In genomic region chr17:28874216-28874615, GRCm38 (mm10) we compare ENCODE assay signal across 31 mouse cellular contexts. TPM values are rescaled to one million over a fixed set of nuclear protein-coding genes. Genes with fewer than 3 reads are reported as not detected.
A peak's percentile ranks its signal among the peaks of the same experiment; 100 is the strongest.
DNase-seq lines count a peak whose midpoint lies in the region; TF ChIP-seq lines count a peak whose summit lies in the region.
"Had no signal": no experiment of that assay in that cellular context is flagged by ENCODE, and none has a peak within 500 bp of the region (broad histone marks: within the 10 kb centered on the region; RNA-seq: fewer than 3 reads in every experiment).

No protein-coding gene starts in this region.

- peaks cover 8% of the 10 kb centered on the region for H3K4me1 ChIP-seq in cortical plate, adult 2 months (ENCODE audit: control insufficient read depth, insufficient read depth, low read length)

- no peak for TF ChIP-seq POLR2A in cortical plate, adult 2 months (IDR thresholded peaks at IDR 0.05; ENCODE audit: extremely low read depth, insufficient read depth, low read length)

- TF ChIP-seq CTCF in cortical plate, adult 2 months (IDR thresholded peaks at IDR 0.05; ENCODE audit: extremely low read depth, insufficient read depth, low read length): no peak

- H3K27ac ChIP-seq in cortical plate, adult 2 months (ENCODE audit: insufficient read depth, low read length): peak overlapping the region; percentile 72
- H3K27ac ChIP-seq: embryonic facial prominence, embryonic 10.5 days; embryonic facial prominence, embryonic 15.5 days; forebrain, embryonic 12.5 days; heart, embryonic 10.5 days; kidney, embryonic 15.5 days; limb, embryonic 12.5 days; liver, embryonic 15.5 days had no signal

- peak; percentile 24 to 48 for DNase-seq in left cerebral cortex, adult 18-20 months (ENCODE audit: low spot score in 2 of 2)
- DNase-seq in left cerebral cortex, adult 11 months (ENCODE audit: low spot score): no peak
- peak; percentile 81 for DNase-seq in brain, adult 2 months (ENCODE audit: low read depth, low spot score)
- peak; percentile 33 for DNase-seq in right cerebral cortex, postnatal 25 days
- DNase-seq in ovary, adult 18-20 months (ENCODE audit: low spot score): no peak
- DNase-seq: B cell, adult 2 months; forebrain, postnatal 0 days; layer of hippocampus, postnatal 36 days; lung, postnatal 14 days had no signal

- no peak overlapping the region for H3K4me3 ChIP-seq in cortical plate, adult 2 months (ENCODE audit: insufficient read depth, low read length)
- H3K4me3 ChIP-seq: embryonic facial prominence, embryonic 10.5 days; embryonic facial prominence, embryonic 15.5 days; forebrain, embryonic 12.5 days; heart, embryonic 10.5 days; heart, embryonic 15.5 days; kidney, embryonic 15.5 days; limb, embryonic 12.5 days; liver, embryonic 15.5 days had no signal

RNA-seq across cellular contexts. Expression of gene Pnpla1, which starts 16.0 kb away (rescaled TPM):
- under 1 TPM; 0.53 to 0.54 TPM for total RNA-seq in left cerebral cortex, adult 18-20 months (2021)
- polyA plus RNA-seq in cortical plate, adult 2 months (2012; rRNA removed): 0.32 and 0.40 TPM in 2 replicates
- total RNA-seq: forebrain, postnatal 0 days; gastrocnemius, postnatal 10 days; heart, postnatal 25 days; liver, adult 2 months; neutrophil, adult 5-6 weeks had no signal
- polyA plus RNA-seq: brain, embryonic 14.5 days; forebrain, embryonic 12.5 days; heart, embryonic 10.5 days; heart, embryonic 15.5 days; hindbrain, embryonic 11.5 days; hindbrain, embryonic 16.5 days; limb, embryonic 12.5 days; liver, adult 2 months; midbrain, embryonic 16.5 days; neural tube, embryonic 11.5 days; spleen, adult 2 months; thymus, postnatal 0 days had no signal

RNA-seq across cellular contexts. Expression of gene 4930539E08Rik, which starts 40.9 kb away (rescaled TPM):
- total RNA-seq in left cerebral cortex, adult 18-20 months (2021): 10 to 100 TPM in 1 of 2 experiments, 1 to 10 TPM in 1; 8.6 to 10.7 TPM
- 7.6 and 7.9 TPM in 2 replicates for polyA plus RNA-seq in cortical plate, adult 2 months (2012; rRNA removed)
- total RNA-seq: adrenal gland, adult 18-20 months; adrenal gland, postnatal 25 days had no signal
- polyA plus RNA-seq: hindbrain, embryonic 11.5 days had no signal

Comparison
In these comparisons a context has a peak if more than half of its experiments do, and no peak if none do; other contexts are left out.
1. DNase-seq: peak in left cerebral cortex, adult 18-20 months (2 of 2), brain, adult 2 months (single experiment) and right cerebral cortex, postnatal 25 days (single experiment); none in left cerebral cortex, adult 11 months (single experiment) and ovary, adult 18-20 months (single experiment).